Mouse (Mus musculus) erythroblast, embryonic 14.5 days (primary cell): ENCODE measurements around the gene Klf12.

Source experiments
- GATA1 ChIP-seq: IDR thresholded peaks from 2 replicates; pipeline ENCODE4 v1.6.1; 2012; ENCODE audit warnings: low read length, inconsistent platforms, mixed read lengths
- TAL1 ChIP-seq: IDR thresholded peaks from 3 replicates; pipeline ENCODE4 v1.6.1; 2012; ENCODE audit warnings: low read length, inconsistent platforms, mixed read lengths

GRCm38 (mm10) chr14:100109563-100109962 is 174.9 kb downstream of the Klf12 start:
- TF ChIP-seq GATA1: no peak
- no peak for TF ChIP-seq TAL1
